Comparison of ENCODE assay signal across 9 mouse cellular contexts in genomic region chr3:105935033-105935432, GRCm38 (mm10). TPM values are rescaled to one million over a fixed set of nuclear protein-coding genes. Genes with fewer than 3 reads are reported as not detected.
DNase-seq lines count a peak whose midpoint lies in the region; ATAC-seq and TF ChIP-seq lines count a peak whose summit lies in the region.
"Had no signal": no experiment of that assay in that cellular context is flagged by ENCODE, and none has a peak within 500 bp of the region (broad histone marks: within the 10 kb centered on the region; RNA-seq: fewer than 3 reads in every experiment).

No protein-coding gene starts in this region.

- no peaks in the 10 kb centered on the region for H3K27me3 ChIP-seq in limb, embryonic 14.5 days (ENCODE audit: control insufficient read depth, insufficient read depth, low read length)
- H3K27me3 ChIP-seq in limb, embryonic 10.5 days (ENCODE audit: low read depth, poor library complexity, severe bottlenecking) = no peaks in the 10 kb centered on the region
- H3K27me3 ChIP-seq in heart, embryonic 13.5 days (replicated peaks) = no peaks in the 10 kb centered on the region
- H3K27me3 ChIP-seq in lung, embryonic 15.5 days = no peaks in the 10 kb centered on the region
- no peaks in the 10 kb centered on the region for H3K27me3 ChIP-seq in forebrain, embryonic 12.5 days

- no peak overlapping the region for H3K4me2 ChIP-seq in limb, embryonic 14.5 days (replicated peaks; ENCODE audit: low read depth, low read length, severe bottlenecking)
- no peak overlapping the region for H3K4me2 ChIP-seq in heart, embryonic 13.5 days
- no peak overlapping the region for H3K4me2 ChIP-seq in lung, embryonic 15.5 days
- no peak overlapping the region for H3K4me2 ChIP-seq in forebrain, embryonic 12.5 days

- DNase-seq in limb, embryonic 14.5 days (ENCODE audit: low spot score) = peak; percentile 12
- no peak for DNase-seq in limb, embryonic 10.5 days (ENCODE audit: low spot score)
- peak; percentile 78 for DNase-seq in adrenal gland, postnatal 14 days
- no peak for DNase-seq in frontal cortex, postnatal 36 days (ENCODE audit: low spot score in 2 of 2)
- DNase-seq in thymus, postnatal 14 days = no peak

- peaks cover 4% of the 10 kb centered on the region; the same call in 1 of the 2 replicates for H3K36me3 ChIP-seq in limb, embryonic 14.5 days (ENCODE audit: control insufficient read depth, insufficient read depth, low read length)
- peaks cover 26% of the 10 kb centered on the region for H3K36me3 ChIP-seq in limb, embryonic 10.5 days
- peaks cover 19% of the 10 kb centered on the region for H3K36me3 ChIP-seq in heart, embryonic 13.5 days
- H3K36me3 ChIP-seq in lung, embryonic 15.5 days = peaks cover 5% of the 10 kb centered on the region; the same call in 1 of the 2 replicates
- H3K36me3 ChIP-seq in forebrain, embryonic 12.5 days (replicated peaks) = peaks cover 11% of the 10 kb centered on the region

- no peak for TF ChIP-seq POLR2A in limb, embryonic 14.5 days (IDR thresholded peaks at IDR 0.05; ENCODE audit: borderline replicate concordance, extremely low read depth, insufficient read depth, insufficient read length)

- WGBS in limb, embryonic 14.5 days = 90% methylated on average over 5 of the region's 5 CpGs
- 90% methylated on average over 5 of the region's 5 CpGs for WGBS in limb, embryonic 10.5 days
- 37% methylated on average over 5 of the region's 5 CpGs for WGBS in heart, embryonic 13.5 days
- WGBS in lung, embryonic 15.5 days = 44% methylated on average over 5 of the region's 5 CpGs
- 94% methylated on average over 5 of the region's 5 CpGs for WGBS in forebrain, embryonic 12.5 days

- H3K27ac ChIP-seq in limb, embryonic 14.5 days (replicated peaks; ENCODE audit: low read depth, low read length) = no peak overlapping the region
- no peak overlapping the region for H3K27ac ChIP-seq in limb, embryonic 10.5 days
- peak overlapping the region; percentile 51 for H3K27ac ChIP-seq in heart, embryonic 13.5 days (replicated peaks)
- H3K27ac ChIP-seq in lung, embryonic 15.5 days = 0 out of 2 replicates have a peak overlapping the region, but pooled peaks have one; percentile 7
- H3K27ac ChIP-seq in forebrain, embryonic 12.5 days = no peak overlapping the region
- H3K27ac ChIP-seq: layer of hippocampus, adult 2 months had no signal

- no peaks in the 10 kb centered on the region for H3K4me1 ChIP-seq in limb, embryonic 14.5 days (ENCODE audit: control insufficient read depth, insufficient read depth, low read length)
- H3K4me1 ChIP-seq in limb, embryonic 10.5 days = no peaks in the 10 kb centered on the region
- peaks cover 18% of the 10 kb centered on the region for H3K4me1 ChIP-seq in heart, embryonic 13.5 days
- H3K4me1 ChIP-seq in lung, embryonic 15.5 days = no peaks in the 10 kb centered on the region; the same call in 1 of the 2 replicates
- H3K4me1 ChIP-seq in forebrain, embryonic 12.5 days = no peaks in the 10 kb centered on the region

- no peak for ATAC-seq in limb, embryonic 14.5 days (ENCODE audit: low FRiP score, low read depth)
- no peak for ATAC-seq in heart, embryonic 13.5 days (ENCODE audit: extremely low read depth, insufficient number of reproducible peaks, low FRiP score, low TSS enrichment)
- no peak; the same call in 1 of the 2 replicates for ATAC-seq in lung, embryonic 15.5 days (ENCODE audit: borderline replicate concordance, extremely low read depth, low FRiP score, low TSS enrichment)
- no peak for ATAC-seq in forebrain, embryonic 12.5 days (ENCODE audit: low FRiP score)

- H3K9me3 ChIP-seq in limb, embryonic 14.5 days (ENCODE audit: control insufficient read depth, low read length) = no peaks in the 10 kb centered on the region
- H3K9me3 ChIP-seq in limb, embryonic 10.5 days (replicated peaks) = no peaks in the 10 kb centered on the region
- no peaks in the 10 kb centered on the region for H3K9me3 ChIP-seq in heart, embryonic 13.5 days
- H3K9me3 ChIP-seq in lung, embryonic 15.5 days = no peaks in the 10 kb centered on the region
- H3K9me3 ChIP-seq in forebrain, embryonic 12.5 days = no peaks in the 10 kb centered on the region

- no peak overlapping the region for H3K9ac ChIP-seq in limb, embryonic 14.5 days (ENCODE audit: low read depth, low read length, severe bottlenecking)
- no peak overlapping the region for H3K9ac ChIP-seq in heart, embryonic 13.5 days
- H3K9ac ChIP-seq in lung, embryonic 15.5 days = no peak overlapping the region
- no peak overlapping the region for H3K9ac ChIP-seq in forebrain, embryonic 12.5 days

- no peak overlapping the region for H3K4me3 ChIP-seq in limb, embryonic 14.5 days (replicated peaks; ENCODE audit: low read length)
- H3K4me3 ChIP-seq in limb, embryonic 10.5 days = no peak overlapping the region
- H3K4me3 ChIP-seq in heart, embryonic 13.5 days = no peak overlapping the region
- no peak overlapping the region for H3K4me3 ChIP-seq in lung, embryonic 15.5 days
- no peak overlapping the region for H3K4me3 ChIP-seq in forebrain, embryonic 12.5 days (replicated peaks)
- H3K4me3 ChIP-seq: layer of hippocampus, adult 2 months had no signal

RNA-seq across cellular contexts. Expression of gene I830077J02Rik, which starts 2.6 kb away (rescaled TPM):
- 0.41 and 0.69 TPM in 2 replicates for polyA plus RNA-seq in limb, embryonic 14.5 days (2012; rRNA removed)
- polyA plus RNA-seq in limb, embryonic 14.5 days (2014; fragmentation: Nextera tagmentation; extraction: Ambion mirVana) = 0.66 and 0.88 TPM in 2 replicates
- polyA plus RNA-seq in limb, embryonic 10.5 days (2016; fragmentation: Nextera tagmentation; extraction: Ambion mirVana) = 0.41 and 0.54 TPM in 2 replicates
- total RNA-seq in adrenal gland, postnatal 14 days (2021) = 1.5 and 1.9 TPM in 2 replicates
- 2.1 and 2.3 TPM in 2 replicates for polyA plus RNA-seq in heart, embryonic 13.5 days (2015; fragmentation: Nextera tagmentation; extraction: Ambion mirVana)
- polyA plus RNA-seq in lung, embryonic 15.5 days (2015; fragmentation: Nextera tagmentation; extraction: Ambion mirVana) = 0.82 and 0.93 TPM in 2 replicates
- polyA plus RNA-seq in forebrain, embryonic 12.5 days (2016; fragmentation: Nextera tagmentation; extraction: Ambion mirVana) = 0.14 and 0.45 TPM in 2 replicates

RNA-seq across cellular contexts. Expression of gene Wdr77, which starts 24.1 kb away (rescaled TPM):
- 92.1 and 100 TPM in 2 replicates for polyA plus RNA-seq in limb, embryonic 14.5 days (2012; rRNA removed)
- polyA plus RNA-seq in limb, embryonic 14.5 days (2014; fragmentation: Nextera tagmentation; extraction: Ambion mirVana) = 107 and 111 TPM in 2 replicates
- 168 and 193 TPM in 2 replicates for polyA plus RNA-seq in limb, embryonic 10.5 days (2016; fragmentation: Nextera tagmentation; extraction: Ambion mirVana)
- total RNA-seq in adrenal gland, postnatal 14 days (2021) = 62.1 and 76.4 TPM in 2 replicates
- 87.2 and 95.2 TPM in 2 replicates for polyA plus RNA-seq in heart, embryonic 13.5 days (2015; fragmentation: Nextera tagmentation; extraction: Ambion mirVana)
- 127 and 133 TPM in 2 replicates for polyA plus RNA-seq in lung, embryonic 15.5 days (2015; fragmentation: Nextera tagmentation; extraction: Ambion mirVana)
- 121 and 129 TPM in 2 replicates for polyA plus RNA-seq in forebrain, embryonic 12.5 days (2016; fragmentation: Nextera tagmentation; extraction: Ambion mirVana)

RNA-seq across cellular contexts. Expression of gene Atp5f1, which starts 24.9 kb away (rescaled TPM):
- 162 and 233 TPM in 2 replicates for polyA plus RNA-seq in limb, embryonic 14.5 days (2012; rRNA removed)
- 409 and 438 TPM in 2 replicates for polyA plus RNA-seq in limb, embryonic 14.5 days (2014; fragmentation: Nextera tagmentation; extraction: Ambion mirVana)
- polyA plus RNA-seq in limb, embryonic 10.5 days (2016; fragmentation: Nextera tagmentation; extraction: Ambion mirVana) = 464 and 473 TPM in 2 replicates
- 478 and 481 TPM in 2 replicates for total RNA-seq in adrenal gland, postnatal 14 days (2021)
- polyA plus RNA-seq in heart, embryonic 13.5 days (2015; fragmentation: Nextera tagmentation; extraction: Ambion mirVana) = 683 and 787 TPM in 2 replicates
- polyA plus RNA-seq in lung, embryonic 15.5 days (2015; fragmentation: Nextera tagmentation; extraction: Ambion mirVana) = 463 and 467 TPM in 2 replicates
- polyA plus RNA-seq in forebrain, embryonic 12.5 days (2016; fragmentation: Nextera tagmentation; extraction: Ambion mirVana) = 455 and 468 TPM in 2 replicates

RNA-seq across cellular contexts. Expression of gene Ovgp1, which starts 38.5 kb away (rescaled TPM):
- 3.4 and 3.6 TPM in 2 replicates for polyA plus RNA-seq in limb, embryonic 14.5 days (2012; rRNA removed)
- 0.37 and 0.94 TPM in 2 replicates for polyA plus RNA-seq in limb, embryonic 14.5 days (2014; fragmentation: Nextera tagmentation; extraction: Ambion mirVana)
- polyA plus RNA-seq in limb, embryonic 10.5 days (2016; fragmentation: Nextera tagmentation; extraction: Ambion mirVana) = 2.1 and 2.5 TPM in 2 replicates
- total RNA-seq in adrenal gland, postnatal 14 days (2021) = 0.82 and 1.1 TPM in 2 replicates
- 1.4 and 1.7 TPM in 2 replicates for polyA plus RNA-seq in heart, embryonic 13.5 days (2015; fragmentation: Nextera tagmentation; extraction: Ambion mirVana)
- 1.3 and 1.7 TPM in 2 replicates for polyA plus RNA-seq in lung, embryonic 15.5 days (2015; fragmentation: Nextera tagmentation; extraction: Ambion mirVana)
- 3.8 and 4.8 TPM in 2 replicates for polyA plus RNA-seq in forebrain, embryonic 12.5 days (2016; fragmentation: Nextera tagmentation; extraction: Ambion mirVana)

Comparison
In these comparisons a context has a peak if more than half of its experiments do, and no peak if none do; other contexts are left out.
1. DNase-seq: peak in limb, embryonic 14.5 days (single experiment) and adrenal gland, postnatal 14 days (single experiment); none in limb, embryonic 10.5 days (single experiment), frontal cortex, postnatal 36 days (0 of 2) and thymus, postnatal 14 days (single experiment).
2. H3K27ac ChIP-seq: peak in heart, embryonic 13.5 days (single experiment) and lung, embryonic 15.5 days (single experiment); none in limb, embryonic 14.5 days (single experiment), limb, embryonic 10.5 days (single experiment) and forebrain, embryonic 12.5 days (single experiment).